Mouse (Mus musculus): ENCODE results near the gene Ccdc167.

DNA sequence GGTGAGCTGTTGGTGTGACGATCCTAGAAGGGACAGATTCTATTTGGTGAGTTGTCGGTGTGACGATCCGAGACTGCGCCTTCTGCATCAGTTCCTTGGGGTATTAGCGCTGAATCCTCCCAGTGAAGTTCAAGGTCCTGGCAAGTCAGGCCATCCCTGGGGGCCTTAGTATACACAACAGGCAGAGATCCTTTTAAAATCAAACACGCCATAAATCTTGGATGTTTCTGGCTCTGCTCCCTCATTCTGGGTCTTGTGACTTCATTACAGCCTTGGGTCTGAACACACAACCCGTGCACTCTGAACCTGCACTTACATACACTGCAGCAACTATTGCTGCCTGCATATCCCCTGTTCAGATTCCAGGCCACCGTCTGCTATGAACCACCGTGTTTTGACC, 39.5 kb upstream of the Ccdc167 start:
- no peak for TF ChIP-seq CTCF (IDR thresholded peaks at IDR 0.05; ENCODE audit: control insufficient read depth, insufficient read depth, insufficient replicate concordance, low read depth, low read length)
- TF ChIP-seq POLR2A (IDR thresholded peaks at IDR 0.05; ENCODE audit: control insufficient read depth, low read depth, low read length), result no peak
